Mouse (Mus musculus): Measurements from ENCODE around the gene Cdk4.

Cdk4 gene

DNA sequence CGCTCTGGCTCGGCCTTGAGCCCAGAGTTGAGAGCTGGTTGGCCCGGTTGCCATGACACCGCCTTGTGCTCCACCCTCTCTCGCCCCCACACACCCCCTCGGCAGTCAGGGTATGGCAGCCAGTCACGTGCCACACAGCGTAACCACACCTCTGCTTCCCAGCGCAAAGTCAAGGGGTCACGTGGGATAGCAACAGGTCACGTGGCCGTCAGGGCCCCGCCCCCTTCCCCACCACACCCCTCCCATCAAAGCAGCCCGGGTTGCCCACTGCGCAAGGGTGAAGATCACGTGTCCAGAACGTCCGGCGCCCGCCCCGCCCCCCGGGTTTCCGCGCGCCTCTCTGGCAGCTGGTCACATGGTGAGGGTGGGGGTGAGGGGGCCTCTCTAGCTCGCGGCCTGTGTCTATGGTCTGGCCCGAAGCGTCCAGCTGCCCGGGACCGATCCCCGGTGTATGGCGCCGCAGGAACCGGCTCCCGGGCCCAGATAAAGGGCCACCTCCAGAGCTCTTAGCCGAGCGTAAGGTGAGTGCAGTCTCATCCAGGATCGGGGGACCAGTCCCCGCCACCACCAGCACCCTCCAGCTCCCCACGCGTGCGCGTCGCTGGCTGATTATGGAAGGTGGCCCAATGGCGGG lies at the start of gene Cdk4:
Gene Cdk4 (plus strand): TSS at position 296 of the 634 bp plus-strand sequence.
- DNase-seq, result peak; percentile 99

DNA sequence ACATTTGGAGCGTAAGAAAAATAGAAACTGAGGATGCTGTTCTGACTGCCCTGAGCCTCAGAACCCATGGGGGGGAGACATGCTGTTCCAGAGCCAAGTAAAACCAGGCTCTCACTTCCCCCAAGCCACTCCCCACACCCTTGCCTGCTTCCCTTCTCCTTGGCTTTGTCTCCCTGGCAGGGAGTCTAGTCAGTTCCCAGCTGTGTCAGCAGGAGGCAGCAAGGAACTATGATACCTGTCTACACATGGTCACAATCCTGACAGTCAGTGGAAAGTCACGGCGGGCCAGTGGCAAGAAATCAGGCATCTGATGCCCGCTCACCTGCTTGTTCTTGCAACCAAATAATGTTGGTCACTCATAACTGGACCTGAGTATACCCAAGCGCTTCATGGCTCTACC lies 46.8 kb upstream of the Cdk4 start:
- no peak for DNase-seq

DNA sequence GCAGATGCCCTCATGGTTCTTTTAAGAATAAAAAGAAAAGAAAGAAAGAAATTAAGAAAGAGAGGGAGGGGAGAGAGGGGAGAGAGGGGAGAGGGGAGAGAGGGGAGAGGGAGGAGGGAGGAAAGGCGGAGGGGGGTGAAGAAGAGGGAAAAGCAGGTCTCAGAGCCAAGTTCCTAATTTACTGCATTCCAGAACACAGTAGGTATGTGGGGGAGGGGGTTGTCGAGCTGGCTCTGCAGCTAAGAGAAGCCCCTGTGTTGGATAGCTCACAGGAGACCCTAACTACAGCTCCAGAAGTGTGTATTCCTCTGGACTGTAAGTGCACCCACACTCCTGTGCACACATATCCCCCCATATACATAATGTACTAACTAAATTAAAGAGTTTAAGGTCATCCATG lies 46.3 kb upstream of the Cdk4 start:
- DNase-seq, result no peak

DNA sequence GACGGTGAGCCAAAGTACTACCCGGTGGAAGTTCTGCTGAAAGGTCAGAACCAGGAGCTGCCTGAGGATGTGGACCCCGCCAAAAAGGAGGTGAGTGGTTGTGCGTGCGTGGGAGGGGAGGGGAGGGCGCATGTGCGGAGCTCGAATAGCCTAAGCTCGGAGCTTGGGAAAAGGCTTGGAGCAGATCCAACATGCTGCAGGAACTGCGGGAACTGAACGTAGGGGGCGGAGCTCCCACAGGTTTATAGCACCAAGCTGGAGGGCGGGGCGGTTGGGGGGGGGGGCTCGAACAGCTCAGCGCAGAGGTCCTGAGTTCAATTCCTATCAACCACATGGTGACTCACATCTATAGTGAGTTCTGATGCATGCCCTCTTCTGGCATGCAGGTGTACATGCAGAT lies 44.9 kb upstream of the Cdk4 start:
- DNase-seq, result no peak

DNA sequence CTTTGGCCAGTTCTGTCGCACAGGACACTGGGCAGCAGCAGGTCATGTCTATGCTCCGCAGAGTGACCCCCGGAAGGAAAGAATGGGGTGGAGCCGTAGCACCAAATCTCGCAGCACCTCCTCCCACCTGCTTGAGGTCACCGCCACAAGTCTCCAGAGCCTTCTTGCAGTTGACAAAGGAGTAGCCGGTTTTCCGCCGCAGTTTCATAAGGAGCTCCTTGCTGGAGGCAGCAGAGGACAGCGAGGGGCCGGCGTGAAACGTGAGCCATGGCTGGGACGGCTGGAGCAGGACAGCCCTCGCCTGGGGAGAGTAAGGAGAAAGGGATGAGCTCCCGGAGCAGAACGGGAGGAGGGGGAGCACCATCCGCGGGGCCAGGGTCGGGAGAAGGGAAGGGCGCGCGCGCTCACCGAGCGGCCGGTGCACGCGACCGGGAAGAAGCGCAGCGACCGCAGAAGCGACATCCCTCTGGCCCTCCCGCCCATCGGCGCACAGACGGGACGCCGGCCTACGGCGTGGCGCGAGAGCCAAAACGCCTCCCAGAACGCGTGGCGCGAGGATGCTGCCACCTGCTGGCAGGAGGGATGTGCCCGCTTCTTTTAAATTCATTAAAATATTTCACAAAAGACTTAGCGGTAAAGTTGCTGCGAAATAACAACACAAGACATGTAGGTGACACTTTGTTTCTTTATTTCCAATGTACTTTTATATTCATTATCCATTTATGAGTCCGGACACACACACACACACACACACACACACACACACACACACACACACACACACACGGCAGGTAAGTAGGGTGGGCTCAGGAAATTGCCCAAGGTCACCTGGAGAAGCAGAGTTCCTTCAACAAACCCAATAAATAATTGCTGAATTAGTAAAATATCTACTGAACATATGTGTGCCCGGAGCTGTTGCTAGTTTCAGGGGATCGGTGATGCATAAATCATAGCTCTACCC lies 32.7 kb upstream of the Cdk4 start, which contains the start of gene Tsfm:
Gene Tsfm (minus strand): TSS at position 505 of the 961 bp plus-strand sequence.
- DNase-seq, result peak; percentile 90

DNA sequence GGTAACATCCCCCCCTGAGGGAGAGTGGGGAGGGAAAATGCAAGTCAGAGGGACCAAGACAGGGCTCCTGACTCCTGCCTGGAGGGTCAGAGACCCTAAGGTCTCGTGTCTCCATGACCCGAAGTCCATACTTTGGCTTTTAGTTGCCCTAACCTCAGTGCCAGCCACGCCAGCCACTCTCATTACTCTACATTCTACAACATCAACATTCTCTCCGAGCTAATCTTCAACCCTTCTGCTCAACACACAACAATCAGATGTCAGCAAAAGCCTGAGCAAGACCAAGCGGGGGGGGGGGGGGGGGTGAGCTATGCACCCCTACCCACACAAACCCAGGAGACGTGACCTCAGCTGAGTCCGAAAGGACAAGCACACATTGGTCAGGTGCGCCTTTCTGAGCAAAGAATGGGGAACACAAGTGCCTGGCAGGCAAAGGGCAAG lies 30.0 kb upstream of the Cdk4 start:
- no peak for DNase-seq

DNA sequence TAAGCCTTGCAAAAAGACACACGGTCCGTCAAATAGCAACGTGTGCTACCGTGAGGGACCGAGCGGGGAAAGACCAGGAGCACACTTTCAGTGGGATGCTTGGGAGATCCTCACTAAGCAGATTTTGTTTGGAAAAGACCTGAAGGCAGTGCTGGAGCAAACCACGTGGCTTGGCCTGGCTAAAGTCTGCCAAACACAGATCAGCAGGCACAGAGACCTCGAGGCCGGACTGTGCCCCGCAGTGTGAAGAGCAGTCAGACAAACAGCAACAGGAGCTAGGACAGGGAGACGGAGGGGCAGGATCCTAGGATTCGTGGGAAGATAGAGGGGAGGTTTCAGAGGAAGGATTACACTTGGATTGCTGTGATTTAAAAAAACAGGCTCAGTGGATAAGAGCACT lies 27.1 kb upstream of the Cdk4 start:
- DNase-seq, result no peak

DNA sequence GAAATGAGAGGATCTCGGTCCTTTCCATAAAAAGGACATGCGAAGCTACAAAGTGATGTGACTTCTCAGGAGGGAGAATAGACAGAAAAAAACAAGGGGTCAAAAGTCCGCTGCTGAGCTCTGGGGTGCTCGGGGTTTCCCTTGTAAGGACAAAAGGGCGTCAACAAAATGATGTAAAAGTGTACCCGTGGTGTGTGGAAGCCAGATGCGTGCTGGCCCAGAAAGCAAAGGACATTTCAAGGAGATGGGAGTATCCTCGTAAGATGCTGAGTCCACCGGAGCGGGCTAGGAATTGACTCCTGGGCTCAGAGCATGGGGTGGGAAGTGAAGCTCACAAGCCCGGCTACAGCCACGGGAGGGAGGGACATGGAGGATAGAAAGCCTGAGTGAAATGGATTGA lies 25.7 kb upstream of the Cdk4 start:
- no peak for DNase-seq

DNA sequence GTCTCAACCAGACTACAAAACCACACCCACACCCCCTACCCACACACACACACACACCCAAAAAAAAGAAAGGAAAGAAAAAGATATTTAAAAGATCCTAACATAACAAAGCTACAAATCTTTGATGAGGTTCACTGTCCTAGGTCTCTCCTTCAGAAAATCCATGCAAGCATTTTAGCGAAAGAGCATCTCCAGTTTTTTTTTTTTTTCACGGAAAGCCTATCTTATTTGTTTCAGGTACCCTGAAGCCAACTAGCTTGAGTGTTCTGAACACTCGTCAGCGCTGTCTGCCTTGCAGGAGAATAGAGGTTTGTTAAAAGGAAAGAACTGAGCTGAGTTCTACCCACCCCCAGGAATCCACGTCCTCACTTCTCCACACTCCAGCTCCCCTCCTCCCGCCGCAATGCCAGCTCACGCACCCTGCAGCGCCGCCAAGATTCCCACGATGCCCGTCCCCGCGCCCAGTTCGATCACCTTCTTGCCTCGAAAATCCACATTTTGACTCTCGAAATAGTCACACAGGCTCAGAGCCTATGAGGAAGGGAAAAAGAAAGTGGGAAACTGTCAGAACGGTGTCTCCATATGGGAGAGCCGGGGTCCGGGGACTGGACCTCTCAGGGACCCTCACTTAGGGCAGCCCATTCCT lies 22.6 kb upstream of the Cdk4 start:
- DNase-seq, result no peak

DNA sequence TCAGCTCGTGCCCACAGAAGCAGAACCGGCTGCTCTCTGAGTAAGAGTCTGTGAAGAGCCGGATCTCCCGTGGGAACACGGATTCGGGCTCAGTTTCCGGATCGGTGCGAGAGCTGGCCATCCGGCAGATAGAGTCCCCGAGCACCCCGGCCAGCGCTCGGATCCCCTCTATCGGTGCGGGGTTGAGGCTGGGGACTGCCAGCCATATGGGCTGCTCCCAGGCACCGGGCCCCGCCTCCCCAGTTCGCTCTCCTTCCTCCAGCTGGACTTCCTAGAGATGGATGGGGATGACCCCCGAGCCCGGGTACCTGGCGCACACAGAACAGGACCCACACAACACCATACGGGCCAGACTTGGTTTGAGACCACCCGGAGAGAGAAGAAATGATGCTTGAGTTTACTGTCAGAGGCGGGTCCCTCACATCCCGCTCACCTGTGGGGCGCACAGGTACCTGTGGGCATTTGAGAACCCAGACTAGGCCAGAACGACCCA lies 22.0 kb upstream of the Cdk4 start, which contains the start of the genes Mettl1 and Eef1akmt3:
Gene Mettl1 (plus strand): TSS at position 141 of the 493 bp plus-strand sequence.
Gene Eef1akmt3 (minus strand): TSS at position 240 of the 493 bp plus-strand sequence.
- DNase-seq, result no peak

DNA sequence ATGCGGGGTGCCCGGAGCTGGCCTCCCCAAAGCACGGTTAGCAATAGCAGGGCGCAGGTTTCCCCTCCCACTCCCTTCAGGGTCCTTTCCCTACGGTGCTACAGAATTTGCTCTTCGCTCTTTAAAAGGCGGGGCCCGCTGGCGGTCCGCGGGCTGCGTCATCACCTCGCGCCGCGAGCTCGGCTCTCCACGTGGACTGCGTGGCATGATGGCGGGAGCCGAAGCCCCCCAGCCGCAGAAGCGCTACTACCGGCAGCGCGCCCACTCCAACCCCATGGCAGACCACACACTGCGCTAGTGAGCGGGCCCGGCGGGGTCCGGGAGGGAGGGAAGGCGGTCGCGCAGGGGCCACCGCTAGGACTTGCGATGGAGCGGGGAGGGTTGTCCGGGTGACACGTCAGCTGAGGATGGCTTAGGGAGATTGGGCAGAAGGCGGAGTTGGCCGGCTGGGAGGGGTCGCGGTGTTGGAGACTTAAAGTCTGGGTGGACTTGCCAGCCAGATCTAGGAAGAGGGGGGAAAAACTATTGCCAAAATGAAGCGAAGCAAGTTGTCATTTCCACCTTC lies 21.5 kb upstream of the Cdk4 start:
- peak; percentile 87 for DNase-seq

DNA sequence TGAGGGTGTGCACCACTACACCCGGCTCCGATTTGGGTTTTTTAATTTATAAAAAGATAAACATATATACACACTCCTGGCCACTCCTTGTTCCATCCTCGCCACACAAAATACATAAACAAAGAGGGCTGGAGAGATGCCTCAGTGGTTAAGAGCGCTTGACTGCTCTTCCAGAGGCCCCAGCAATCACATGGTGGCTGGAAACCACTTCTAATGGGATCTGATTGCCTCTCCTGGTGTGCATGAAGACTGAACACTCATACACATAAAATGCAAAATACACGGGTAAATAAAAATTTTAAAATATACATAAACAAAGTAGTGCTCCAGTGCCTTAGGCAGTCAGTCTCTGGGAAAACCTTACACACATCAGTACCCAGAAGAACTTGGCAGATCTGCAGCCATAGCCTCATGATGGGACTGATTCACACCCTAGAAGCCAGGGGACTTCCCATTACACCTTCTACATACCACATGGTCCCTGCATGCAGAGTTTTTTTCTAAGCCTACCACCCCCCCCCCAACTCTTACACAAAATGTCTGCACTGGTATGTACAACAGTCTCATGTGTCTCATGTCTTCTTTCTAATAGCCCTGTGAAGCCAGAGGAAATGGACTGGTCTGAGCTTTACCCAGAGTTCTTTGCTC lies 20.7 kb upstream of the Cdk4 start:
- no peak for DNase-seq

DNA sequence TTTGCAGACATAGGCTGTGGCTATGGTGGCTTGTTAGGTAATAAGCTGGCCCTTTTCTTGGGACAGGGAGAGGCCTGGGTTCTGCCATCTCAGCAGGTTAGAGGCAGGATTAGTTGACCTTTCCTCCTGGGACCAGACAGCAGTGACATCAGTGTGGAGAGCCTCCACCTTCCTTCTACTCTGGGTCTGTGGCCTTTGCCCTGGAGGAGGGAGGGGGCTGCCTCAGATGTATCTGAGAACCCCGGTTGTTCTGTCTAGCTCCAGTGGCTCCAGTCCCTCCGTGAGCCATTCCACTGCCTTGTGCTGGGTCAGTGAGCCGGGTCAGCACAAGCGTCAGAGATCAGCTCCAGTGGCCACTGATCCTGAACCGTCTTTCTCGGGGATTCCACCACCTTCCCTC lies 20.1 kb upstream of the Cdk4 start:
- DNase-seq, result no peak

DNA sequence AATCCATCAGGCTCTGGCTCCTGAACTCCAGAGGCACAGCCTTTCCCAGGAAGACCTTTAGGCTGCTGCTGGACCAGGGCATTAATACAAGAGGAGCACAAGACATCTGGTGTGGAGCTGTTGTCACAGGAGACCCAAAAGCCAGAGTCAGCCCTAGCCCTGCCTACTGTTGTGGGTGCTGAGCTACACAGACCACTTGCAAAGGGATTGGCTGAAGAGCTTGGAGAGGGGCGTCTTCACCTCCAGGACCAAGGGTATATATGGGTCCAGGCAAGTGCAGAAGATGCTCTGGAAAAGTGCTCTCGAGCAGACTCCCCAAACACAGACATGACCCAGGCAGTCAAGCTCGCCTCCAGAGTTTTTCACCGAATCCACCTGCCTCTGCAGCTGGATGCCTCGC lies 15.4 kb upstream of the Cdk4 start, which contains the start of gene Cyp27b1:
Gene Cyp27b1 (plus strand): TSS at position 297 of the 400 bp plus-strand sequence.
- DNase-seq, result no peak

DNA sequence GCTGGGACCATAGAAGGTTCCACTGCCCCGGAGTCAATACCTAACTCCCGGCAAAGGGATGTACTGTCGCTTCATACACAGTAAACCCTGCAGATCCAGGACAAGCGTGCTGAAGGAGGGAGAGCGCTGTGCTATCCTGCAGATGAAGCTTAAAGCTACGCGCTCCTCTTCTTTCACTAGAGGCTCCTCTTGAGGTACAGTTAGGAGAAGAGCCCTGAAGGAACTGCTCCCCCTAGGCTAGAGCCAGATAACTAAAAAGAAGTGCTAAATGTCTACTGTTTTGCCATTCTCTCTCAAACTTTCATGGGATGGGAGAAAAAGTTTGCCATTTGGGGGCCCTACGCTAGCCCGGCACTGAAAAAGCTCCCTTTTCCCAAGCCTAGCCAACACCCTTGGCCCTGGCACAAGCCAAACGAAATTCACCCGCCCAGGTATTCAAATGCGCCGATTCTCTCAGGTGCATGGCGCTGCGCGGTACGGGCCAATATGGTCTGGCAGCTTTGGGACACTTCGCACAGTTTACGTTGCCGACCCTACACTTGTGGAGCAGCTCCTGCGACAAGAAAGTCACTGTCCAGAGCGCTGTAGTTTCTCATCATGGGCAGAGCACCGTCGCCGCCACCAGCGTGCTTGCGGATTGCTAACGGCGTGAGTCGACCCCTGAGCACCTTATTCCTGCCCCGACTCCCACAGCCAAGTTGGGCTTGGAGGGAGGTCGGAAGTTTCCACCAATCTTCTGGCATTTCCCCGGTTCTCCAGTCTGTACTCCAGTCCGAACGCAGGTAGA lies 14.5 kb upstream of the Cdk4 start:
- no peak for DNase-seq

DNA sequence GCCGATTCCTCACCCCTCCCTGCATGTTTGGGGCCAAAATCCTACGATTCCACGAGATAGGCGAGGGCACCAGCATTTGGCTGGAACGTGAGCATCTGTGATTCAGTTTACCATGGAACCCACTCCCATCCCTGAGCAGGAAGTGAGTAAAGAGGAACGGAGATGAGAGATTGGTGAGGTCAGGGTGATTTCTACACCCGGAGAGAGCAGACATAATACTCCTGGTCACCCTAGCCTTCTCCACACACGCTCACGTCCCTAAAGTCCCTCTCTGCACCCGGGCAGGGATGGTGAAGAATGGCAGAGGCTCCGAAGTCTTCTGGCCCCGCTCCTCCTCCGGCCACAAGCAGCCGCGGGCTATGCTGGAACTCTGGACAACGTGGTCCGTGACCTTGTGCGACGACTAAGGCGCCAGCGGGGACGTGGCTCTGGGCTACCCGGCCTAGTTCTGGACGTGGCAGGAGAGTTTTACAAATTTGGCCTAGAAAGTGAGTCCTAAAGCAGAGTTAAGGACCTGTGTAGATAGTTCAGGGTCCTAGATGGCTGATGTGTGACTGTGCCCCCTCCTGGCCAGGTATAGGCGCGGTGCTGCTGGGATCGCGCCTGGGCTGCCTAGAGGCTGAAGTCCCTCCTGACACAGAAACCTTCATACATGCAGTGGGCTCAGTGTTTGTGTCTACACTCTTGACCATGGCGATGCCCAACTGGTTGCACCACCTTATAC lies 13.8 kb upstream of the Cdk4 start:
- DNase-seq, result no peak

DNA sequence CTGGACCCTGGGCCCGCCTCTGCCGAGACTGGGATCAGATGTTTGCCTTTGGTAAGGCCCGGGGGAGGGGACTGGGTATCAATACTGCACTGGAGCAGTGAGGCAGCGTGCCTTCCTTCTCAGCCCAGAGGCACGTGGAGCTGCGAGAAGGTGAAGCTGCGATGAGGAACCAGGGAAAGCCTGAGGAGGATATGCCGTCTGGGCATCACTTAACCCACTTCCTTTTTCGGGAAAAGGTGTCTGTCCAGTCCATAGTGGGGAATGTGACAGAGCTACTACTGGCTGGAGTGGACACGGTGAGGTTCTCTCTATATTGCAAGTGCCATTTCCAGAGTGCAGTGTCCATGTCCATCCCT lies 13.2 kb upstream of the Cdk4 start:
- DNase-seq, result no peak

DNA sequence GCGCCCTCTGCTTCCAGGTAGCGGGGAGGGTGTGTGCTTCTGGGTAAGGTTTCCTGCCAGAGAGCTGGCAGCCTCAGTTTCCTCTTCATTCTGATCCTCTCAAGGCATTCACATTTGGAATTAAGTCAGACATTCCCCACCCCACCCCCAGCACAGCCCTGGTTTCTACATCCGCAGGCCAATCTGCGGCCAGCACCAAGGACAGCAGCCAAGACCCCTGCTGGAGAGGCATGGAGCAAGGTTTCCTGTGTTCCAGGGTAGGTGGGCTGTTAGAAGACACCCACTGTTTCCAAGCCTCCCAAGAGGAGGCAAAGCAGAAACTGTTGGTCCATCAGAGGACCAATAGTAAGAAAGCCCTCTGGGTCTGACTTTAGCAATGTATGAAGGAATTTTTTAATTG lies 8.7 kb upstream of the Cdk4 start:
- DNase-seq, result no peak

DNA sequence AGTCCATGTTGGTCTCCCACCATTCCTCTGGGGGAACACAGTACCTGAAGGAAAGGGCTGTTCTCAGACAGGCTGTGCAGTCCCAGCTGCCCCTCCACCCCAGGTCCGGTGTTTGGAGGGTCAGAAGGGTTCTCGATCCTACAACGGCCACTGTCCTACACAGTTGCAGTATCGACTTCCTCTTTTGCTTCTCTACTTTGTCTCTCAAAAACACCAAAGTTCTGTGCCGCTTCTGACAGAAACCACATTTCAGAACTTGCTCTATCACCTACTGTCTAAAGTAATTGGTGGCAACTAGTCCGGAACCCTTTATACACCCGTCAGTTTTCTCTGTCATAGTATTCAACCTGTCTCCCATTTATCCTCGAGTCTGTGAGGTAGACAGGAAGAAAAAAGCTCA lies 7.9 kb upstream of the Cdk4 start:
- no peak for DNase-seq

DNA sequence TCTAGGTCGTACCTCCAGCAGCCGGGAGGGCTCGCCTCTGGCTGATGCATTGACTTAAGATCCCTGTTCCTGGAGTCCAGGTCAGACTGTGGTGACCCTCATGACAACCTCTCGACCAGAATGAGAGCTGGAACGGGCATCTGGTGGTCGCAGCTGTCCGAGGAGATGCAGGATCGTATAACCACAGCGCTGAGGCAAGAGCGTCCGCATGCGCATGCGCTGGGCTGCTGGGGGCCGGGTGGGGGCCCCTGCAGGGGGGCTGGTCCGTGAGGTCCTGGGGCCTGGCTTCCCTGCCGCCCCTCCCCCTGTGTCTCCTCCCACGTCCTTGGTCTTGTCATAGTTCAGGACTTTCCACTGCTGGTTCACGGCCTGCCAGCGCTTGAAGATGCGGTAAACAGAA lies 6.8 kb upstream of the Cdk4 start:
- peak; percentile 63 for DNase-seq

DNA sequence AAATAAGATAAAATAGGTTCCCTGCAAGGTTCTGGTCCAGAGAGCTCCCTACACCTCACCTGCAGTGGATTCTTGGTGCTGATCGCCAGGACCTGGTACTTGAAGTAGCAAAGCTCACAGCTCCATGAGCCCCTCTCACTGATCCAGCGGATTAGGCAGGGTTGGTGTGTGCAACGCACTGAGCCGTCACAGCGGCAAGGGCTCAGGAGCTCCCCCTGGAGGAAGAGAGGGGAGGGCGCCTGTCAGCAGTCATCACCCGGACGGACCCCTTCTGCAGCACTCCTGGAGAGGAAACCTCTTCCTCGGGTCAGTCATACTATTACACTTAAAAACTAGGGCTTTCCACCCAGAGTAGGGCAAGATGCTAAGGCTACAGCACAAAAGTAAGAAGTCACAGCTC lies 5.2 kb upstream of the Cdk4 start:
- peak; percentile 75 for DNase-seq
